Mouse (Mus musculus) R1 (cell line): ENCODE measurements at regions not wholly inside any gene's neighbourhood (a gene's known extent, or its start where the extent isn't known, plus 50 kb on each side); places are given as distances from the start of the nearest gene placed in this dataset.

Experiments used
- DNase-seq: peaks from one replicate; pipeline ENCODE4 v3.0.0-alpha.2; 2018; ENCODE audit warnings: low read depth, low spot score

DNA sequence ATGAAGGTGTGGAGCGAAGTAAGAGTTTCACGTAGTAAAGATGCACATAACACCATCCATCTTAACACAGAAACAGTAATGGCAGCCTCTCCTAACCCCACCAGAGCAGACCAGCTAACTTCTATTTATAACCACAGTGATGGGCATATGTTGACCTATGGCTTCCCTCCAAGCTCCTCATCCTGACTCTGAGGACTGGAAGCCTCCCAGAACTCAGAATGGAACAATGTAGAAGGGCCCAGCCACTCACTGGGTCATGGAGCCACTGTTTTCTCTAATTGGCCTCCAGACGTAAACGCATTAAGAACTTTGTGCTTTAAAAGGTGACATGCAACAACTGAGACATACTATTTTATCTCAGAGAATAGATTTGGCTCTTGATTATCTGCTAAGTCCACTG is 77.0 kb downstream of the Irs2 start:
- DNase-seq, result no peak

DNA sequence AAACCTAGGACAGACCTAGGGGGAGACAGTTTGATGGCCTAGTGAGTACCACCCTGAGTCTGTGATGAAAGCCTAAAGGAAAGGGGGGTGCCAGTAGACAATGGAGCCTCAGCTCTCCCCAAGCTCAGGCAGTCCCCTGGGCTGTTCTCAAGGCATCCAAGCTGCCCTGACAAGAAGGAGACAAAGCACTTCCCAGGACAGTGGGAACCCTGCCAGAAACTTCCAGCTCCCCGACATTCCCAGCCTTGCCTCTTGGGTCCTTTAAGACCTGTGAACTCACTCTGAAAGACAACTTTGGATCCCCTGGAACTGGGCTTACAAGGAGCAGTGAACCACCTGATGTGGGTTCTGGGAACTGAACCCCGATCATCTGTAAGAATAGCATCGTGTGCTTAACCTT is 79.4 kb downstream of the Irs2 start:
- no peak for DNase-seq

DNA sequence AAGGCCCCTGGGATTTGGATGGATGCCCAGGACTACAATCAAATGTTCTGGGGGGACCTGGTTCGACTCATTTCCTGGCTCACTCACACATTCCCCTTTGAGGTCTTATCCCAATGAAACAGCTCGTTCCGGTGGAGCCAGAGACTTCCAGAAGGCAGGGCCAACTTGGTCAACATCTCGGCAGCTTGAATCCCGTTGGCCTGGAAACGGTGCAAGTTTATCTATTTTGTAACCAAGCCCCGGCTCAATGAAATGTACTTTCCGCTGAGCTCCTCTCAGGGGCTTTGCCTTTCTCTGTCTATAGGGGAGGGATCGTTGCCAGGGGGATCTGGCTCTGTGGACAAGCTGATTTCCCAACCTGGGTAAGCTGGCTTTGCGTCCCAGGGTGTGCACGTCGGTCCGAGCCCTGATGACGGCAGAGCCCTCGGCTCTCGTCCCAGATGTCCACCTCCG is 79.9 kb downstream of the Irs2 start:
- DNase-seq, result peak; percentile 41

DNA sequence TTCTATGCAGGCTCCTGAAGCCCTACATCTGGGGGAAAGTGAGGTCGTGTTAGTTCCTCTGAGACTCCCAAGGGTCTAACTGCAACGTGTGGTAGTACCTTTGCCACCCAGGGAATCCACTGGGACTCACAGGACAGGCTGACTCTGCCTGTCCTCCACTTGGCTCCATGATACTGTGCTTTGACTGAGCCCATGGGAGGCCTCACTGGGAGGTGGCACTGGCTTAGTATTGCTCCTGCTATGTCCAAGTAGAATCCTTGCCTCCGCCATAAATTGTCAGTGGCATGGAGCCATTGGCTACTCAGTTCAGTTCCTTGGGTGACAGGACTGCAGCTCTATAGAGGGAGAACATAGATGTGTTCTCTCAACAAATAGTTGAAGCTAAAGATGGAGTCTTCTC is 81.1 kb downstream of the Irs2 start:
- DNase-seq, result no peak

DNA sequence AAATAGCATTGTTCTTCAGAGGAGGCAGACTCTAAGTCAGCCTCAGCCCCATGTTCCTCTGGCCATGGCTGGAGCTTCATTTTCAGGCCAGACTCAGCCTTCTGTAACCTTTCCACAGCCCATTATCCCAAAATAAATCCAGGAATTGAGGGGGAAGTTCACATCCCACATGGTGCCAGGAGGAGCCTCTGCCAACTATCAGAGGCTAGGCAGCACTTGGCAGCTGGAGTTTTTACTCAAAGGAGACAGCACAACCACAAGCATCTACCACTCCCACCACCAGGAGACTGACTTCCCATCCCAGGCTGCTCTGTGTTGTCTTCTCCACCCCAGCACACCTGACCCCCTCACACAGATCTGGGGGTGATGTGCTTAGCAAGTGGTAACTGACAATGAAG is 81.7 kb downstream of the Irs2 start:
- DNase-seq, result no peak

DNA sequence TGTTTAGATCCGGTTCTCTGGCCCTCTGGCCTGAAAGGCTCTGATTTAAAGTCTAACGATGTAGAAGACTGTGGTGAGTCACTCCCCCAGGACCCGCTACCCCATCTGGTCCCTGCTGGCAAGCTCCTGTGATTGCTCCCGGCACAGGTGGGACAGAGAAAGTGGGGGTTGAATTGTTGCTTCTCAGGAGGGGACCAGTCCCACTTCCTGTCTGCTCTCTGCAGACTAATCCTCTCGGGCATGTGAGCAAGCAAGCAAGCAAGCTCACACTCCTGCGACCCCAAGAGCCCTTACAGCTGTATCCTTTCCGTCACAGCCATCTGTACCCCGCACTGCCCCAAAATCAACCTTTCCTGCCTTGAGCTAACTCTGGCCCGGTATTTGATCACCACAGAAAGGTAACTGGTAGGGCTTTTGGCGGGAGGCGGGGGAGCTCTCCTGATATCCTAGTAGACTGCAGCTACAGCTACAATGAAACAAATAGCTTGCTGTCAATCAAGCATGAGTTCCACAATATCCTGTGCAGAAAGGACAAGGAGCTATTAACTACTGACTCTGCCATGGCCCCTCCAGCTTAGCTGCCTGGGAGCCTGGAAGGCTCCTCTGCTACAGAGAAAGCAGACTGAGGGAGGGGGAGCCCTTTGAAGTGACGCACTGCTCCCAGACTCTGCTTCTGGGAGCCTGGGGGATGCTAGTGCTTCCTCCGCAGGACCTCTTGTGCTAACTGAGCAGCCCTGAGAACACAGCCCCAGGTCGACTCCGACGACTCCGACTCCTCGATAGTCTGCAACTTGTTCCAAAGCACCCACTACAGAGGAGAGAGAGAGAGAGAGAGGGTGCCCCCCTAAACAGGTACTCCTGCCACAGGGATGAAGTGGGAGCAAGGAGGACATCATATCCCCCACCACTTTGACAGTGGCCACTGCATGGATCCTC is 82.4 kb downstream of the Irs2 start:
- peak; percentile 93 for DNase-seq

DNA sequence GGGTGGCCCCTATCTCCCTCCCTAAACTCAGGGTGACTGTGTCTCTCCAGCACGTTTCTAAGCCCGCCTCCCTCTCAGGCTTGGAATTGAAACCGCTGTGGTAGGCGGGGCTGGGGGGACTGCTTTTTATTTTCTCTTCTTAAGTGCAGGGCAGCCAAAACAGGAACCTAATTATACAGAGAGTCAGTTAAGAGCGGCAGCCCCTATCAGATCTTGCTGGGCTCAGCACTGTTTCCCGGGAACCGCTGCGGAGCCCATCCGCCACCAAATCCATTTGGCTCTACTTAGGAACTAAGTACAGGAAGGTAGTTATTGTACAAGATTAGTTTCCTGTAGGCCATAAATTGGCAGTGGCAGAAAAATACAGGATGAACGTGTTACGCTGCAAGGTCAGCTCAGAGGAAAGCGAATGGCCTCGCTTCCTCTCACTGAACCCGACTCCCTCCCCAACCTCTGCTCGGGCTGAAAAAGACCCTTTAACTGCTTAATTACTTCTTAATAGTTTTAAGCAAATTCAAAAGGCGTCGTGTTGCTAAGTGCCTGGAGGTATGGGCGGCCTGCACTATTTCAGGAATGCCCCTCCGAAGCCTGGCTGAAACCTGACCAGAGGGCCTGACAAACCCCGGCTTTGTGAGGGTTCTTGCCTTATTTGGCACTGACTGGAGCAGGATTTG is 83.6 kb downstream of the Irs2 start:
- peak; percentile 91 for DNase-seq

DNA sequence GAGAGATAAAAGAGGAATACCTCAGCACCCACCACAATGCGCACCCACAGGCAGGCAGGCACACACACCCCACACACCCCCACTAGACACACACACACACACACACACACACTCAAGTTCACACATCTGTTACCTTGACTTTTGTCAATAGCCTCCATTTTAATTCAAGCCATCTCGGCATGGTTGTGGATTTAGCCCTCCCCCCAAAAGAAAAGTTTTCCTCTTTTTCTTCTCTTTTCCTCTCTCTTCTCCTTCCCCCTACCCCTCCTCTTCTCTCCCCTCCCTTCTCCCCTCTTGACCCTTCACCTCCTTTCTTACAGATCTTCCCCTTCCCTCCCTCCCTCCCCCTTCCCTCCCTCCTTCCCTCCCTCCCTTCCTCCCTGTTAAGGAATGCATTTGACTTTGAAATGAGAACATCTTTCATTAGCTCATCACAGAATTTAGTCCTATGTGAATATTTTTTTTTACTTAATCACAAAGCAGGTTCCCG is 84.2 kb downstream of the Irs2 start:
- no peak for DNase-seq

DNA sequence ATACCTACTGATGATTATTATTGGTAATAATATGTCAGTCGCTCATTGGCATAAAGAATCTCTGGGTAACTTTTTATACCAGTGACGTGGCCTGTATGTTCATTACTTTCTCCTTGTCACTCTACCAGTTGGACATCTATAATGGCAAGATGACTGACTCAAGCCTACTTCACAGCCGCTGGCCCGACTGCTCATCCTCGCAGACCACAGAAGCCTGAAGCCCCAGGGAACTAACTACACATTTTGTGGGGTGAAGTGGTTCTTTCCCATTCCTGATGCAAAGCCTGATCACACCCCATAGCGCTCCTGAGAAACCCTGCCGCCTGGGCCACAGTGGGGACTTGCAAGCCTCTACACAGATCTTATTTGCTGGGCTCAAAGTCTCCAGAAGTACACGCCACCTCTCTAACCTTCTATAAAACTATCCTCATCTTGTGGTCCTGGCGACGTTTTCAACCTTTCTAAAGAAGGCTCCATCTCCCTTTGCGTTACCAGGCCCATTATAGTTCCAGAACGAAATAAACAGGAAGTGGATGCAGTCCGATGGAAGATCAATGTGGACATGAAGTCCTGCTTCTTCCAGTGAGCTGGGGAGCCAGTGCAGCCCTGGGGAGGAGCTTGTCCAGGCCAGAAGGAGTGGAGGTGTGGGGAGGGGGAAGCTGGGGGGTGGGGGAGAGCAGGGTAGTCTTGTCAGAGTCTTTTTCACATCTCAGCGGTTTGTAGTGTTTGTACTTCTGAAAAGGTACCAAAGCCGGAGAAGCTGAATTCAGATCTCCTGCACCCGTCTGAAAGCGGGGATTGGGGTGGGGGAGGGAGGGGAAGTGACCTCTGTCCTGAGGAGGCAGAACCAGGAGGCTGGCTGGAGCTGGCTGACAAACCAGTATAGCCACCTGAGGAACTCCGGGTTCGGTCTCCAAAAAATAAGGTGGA is 84.9 kb downstream of the Irs2 start:
- DNase-seq, result peak; percentile 71

DNA sequence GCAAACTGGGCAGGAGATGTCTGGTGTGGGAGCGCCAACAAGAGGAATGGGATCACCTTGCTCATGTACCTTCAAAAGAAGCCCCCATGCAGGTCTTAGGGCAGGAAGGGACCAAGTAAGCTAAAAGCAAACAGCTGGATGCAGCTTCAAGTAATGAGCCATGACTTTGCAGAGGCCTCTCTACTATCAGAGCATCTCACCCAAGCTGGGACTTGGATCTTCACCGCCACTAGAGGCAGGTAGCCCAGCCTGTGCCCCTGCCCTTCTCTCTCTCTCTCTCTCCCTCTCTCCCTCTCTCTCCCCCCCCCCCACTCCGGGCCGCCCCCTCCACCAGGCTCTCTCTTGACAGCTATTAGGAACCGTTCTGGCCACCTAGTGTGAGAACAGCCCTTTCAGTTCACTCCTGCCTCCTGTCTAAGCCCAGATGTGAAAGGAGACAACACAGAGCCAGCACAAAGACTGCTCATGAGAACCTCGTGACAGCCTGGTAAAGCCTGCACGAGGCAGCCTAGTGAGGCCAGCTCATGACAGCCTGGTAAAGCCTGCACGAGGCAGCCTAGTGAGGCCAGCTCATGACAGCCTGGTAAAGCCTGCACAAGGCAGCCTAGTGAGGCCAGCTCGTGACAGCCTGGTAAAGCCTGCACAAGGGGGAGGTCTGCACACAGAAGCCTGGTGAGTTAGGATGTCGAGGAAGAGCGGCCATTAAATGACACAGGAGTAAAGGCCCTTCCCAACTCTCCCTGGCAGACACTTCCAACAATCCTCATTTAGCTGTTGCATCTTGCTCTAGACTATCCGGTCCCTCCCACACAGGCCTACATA is 85.8 kb downstream of the Irs2 start:
- DNase-seq, result no peak

DNA sequence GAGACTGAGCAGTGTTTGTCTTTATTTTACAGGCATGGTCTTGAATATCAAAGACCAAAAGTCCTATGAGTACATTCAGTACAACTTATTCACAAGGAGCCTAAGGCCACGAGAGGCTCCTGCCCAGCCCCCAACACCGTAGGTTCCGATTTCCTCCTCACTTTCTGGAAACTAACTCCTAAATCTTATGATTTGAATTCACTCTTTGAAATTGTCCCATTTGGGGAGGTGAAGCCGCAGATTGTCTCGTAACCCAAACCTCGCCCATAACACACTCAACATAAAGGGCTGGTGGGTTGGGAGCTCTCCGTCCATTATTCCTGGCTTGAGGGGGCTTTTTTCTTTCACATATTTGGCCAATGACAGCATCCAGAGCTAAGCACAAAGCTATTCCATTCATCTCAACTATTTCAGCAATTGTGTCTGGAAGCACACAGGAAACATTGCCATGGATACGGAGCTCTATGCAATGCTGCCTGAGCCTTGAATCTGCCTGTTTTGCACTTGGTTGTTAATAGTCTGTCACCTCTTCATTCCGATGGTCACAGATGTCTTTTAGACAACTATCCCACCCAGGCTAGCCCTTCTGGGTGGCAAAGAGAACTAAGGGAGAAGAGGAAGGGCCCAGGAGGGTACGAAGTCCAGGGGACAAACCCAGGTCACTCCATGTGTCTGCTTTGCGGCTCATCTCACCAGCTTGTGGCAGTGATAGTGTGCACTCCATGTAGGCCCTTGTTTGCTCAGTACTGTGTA is 86.6 kb downstream of the Irs2 start:
- peak; percentile 94 for DNase-seq

DNA sequence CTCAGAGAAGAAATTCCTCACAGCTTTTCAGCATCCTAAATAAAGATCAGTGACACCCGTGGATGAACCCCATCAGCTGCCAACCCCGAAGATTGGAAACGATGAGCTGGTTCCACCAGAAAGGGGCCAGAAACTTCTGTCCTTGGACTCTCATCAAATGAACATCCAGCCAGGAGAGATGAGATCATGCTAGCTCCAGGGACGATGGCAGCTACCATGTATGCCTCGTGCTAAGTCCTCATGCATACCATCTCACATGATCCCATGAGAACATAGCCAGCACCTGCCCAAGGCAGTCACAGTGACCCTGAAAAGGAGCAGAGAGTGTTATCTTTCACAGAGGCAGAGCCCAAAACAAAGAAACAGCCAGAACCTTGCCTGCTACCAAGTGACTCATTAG is 88.6 kb downstream of the Irs2 start:
- DNase-seq, result no peak

DNA sequence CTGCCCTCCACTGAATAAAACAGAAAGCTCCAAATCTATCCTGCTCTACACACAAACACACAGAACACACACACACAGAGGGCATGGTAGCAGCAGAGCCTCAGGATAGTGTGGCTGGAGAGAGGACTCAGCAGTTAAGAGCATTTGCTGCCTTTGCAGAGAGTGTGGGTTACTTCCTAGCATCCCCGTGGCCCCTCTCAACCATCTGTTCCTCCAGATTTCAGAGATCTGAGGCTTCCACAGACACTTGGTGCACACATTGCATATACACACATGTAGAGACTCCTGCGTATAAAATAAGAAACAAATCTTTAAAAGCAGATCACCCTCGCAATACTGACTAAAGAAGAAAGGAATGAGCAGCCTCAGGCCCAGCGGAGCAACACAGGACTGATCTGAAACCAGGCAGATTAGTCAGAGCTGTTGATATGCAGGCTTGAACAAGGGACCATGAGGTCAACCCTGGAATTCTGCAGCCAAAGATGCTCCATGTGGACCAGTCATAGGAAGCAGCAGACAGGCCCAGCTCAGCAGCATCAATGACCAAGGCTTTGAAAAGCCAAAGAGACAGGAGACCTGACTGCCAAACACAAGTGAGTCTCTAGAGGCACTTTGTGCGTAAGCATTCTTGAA is 89.7 kb downstream of the Irs2 start:
- DNase-seq, result no peak

DNA sequence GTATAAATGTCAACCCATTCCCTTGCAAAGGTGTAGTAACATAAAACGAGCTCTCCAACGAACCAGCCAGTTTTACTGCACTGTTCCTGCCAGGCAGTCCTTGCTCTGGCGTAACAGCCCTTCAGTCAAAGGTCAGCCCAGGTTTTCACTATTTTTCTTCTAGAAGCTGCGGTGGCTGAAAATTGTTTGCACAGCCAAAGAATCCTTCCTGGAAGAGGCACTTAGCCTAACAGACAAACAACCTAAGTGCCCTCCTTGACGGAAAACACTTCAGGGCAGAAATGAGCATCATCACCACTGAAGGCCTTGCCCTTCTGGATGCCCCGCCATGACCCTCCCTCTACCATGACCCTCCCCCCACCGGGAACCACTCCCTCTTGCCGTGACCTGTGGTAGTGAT is 93.6 kb downstream of the Irs2 start:
- DNase-seq, result no peak

DNA sequence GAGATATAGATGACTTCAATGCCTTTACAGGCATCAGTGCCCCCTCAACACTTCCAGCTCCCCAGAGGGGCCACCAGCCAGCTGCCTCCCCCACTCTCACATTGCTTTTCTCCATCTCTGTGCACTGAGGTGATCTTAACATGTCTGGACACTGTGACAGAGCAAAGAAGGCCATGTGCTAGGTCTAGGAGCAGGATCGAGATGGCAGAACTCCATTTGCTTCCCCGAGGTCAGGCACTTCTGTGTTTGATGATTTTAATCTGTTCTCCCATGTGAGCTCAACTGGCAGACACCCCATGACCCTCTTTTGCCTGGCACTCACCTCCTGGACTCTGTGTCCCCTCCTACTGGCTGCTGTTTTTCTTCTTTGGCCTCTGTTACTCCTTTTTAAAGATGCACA is 95.8 kb downstream of the Irs2 start:
- no peak for DNase-seq

DNA sequence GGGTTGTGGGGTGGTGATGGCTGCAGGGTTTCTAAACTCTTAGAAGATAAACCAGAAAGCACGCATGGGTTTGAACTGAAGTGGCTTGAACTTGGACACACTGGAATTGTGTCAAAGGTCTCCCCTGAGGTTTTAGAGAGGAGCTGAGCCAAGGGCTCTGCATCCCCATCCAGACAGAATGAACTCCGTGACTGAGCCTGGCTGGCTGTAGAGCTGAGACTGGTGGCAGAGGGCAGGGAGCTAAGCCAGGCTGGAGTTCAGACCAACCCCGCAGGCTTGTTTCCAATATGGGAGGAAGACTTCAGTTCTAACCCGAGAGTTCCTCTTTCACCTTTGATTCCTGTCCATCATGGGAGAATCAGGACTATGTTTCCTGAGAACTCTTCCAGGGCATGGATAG is 96.9 kb downstream of the Irs2 start:
- no peak for DNase-seq

DNA sequence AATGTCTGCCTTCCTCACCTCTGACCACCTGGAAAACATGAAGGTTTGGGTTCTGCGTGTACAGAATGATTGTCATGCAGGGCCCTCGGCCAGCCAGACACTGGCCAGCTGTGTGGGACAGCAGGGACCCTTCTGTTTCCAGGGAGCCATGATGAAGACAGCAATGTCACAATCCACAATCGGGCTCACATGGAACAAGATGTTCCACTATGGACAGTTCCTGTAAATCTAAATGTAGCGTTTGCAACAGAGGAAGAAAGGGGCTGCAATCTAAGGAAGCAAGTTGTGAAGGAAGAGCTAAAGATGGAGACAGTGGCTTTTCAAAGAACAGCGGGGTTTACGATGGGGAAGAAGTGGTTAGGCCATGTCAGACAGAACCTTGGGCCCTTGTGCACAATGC is 97.3 kb downstream of the Irs2 start:
- no peak for DNase-seq

DNA sequence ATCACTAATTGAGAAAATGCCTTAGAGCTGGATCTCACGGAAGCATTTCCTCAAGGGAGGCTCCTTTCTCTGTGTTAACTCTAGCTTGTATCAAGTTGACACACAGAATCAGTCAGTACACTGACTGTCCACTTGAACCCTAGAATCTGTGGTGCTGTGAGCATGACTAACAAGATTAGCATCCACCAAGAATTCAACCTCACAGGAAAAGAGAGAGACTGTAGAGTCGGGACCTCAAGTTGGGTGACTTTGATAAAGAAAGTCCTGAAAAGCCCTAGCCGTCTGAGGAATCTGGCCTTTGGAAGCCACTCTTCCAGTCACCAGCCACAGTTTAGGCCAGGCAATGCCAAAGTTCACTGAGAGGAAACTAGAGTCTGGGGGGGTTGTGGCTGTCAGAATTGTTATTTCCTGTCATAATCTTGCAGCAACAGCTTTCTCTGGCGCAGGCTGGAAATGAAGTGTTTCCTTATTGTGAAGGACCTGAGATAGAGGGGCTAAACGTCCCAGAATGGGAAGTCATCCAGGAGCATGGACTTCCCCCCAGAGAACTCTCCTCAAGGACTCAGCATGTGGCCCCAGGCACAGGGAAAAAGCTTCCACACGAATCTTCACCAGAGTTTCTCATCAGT is 97.9 kb downstream of the Irs2 start:
- DNase-seq, result no peak

DNA sequence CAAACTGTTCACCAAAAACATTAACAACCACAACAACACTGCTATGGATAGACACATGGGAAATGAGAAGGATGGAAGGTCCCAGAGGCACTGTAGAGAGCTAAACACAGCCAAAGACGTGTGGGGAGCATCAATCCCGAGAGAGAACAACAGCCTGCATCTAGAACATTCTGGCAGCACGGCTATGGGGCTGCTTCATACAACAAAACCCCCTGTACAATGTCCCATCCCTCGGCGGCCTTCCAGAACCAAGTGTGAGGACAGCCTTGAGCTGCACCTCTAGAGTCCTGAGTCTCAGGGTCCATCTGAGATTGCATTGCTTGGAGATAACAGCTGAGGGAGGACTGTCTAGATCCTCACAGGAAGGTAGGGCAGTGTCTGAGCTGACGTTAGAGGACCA is 99.1 kb downstream of the Irs2 start:
- no peak for DNase-seq
